Mouse (Mus musculus) intestine, embryonic 16.5 days (tissue): ENCODE measurements around the gene Rpl37. TPM values are rescaled to one million over a fixed set of nuclear protein-coding genes. Genes with fewer than 3 reads are reported as not detected.

Experiments
- ATAC-seq: fragments of 200-750 bp; cut with Nextera tagmentation; 2 replicates; pipeline ENCODE4 v1.8.0; 2017; ENCODE audit warnings: moderate TSS enrichment, moderate library complexity
- H3K27ac ChIP-seq: fragments of 300-500 bp; sonication (generic); 2 replicates; pipeline ENCODE4 v1.5.1; 2014; ENCODE audit warnings: mild to moderate bottlenecking, low read length
- H3K27me3 ChIP-seq: fragments of 300-500 bp; sonication (generic); replicated peaks from 2 replicates; pipeline ENCODE4 v1.6.1; 2014; ENCODE audit warnings: low read length, control low read depth, mixed read lengths; ENCODE audit not compliant: control insufficient read depth, insufficient read depth
- H3K36me3 ChIP-seq: fragments of 300-500 bp; sonication (generic); 2 replicates; pipeline ENCODE4 v1.6.1; 2014; ENCODE audit warnings: low read length, control low read depth; ENCODE audit not compliant: control insufficient read depth, insufficient read depth
- H3K4me1 ChIP-seq: fragments of 300-500 bp; sonication (generic); 2 replicates; pipeline ENCODE4 v1.6.1; 2014; ENCODE audit warnings: low read length, control low read depth, mixed read lengths; ENCODE audit not compliant: control insufficient read depth, insufficient read depth
- H3K4me2 ChIP-seq: fragments of 300-500 bp; sonication (generic); 2 replicates; pipeline ENCODE4 v1.6.1; 2014; ENCODE audit warnings: low read depth, low read length, control low read depth
- H3K4me3 ChIP-seq: fragments of 300-500 bp; sonication (generic); 2 replicates; pipeline ENCODE4 v1.5.1; 2014; ENCODE audit warnings: mild to moderate bottlenecking, low read length
- H3K9ac ChIP-seq: fragments of 300-500 bp; sonication (generic); 2 replicates; pipeline ENCODE4 v1.6.1; 2014; ENCODE audit warnings: low read depth, low read length
- H3K9me3 ChIP-seq: fragments of 300-500 bp; sonication (generic); 2 replicates; pipeline ENCODE4 v1.6.1; 2016; ENCODE audit warnings: low read length, control low read depth; ENCODE audit not compliant: control insufficient read depth
- WGBS: fragments of 180-500 bp; shearing (Covaris S2); extraction: QIAGEN DNeasy Blood & Tissue Kit; methylation state at CpG from one replicate; pipeline ENCODE4 v1.1.7; 2014; 5-methylcytosine and 5-hydroxymethylcytosine counted together
- polyA plus RNA-seq: library from polyadenylated mRNA; unstranded; fragments of >200 nt; fragmentation: Nextera tagmentation; extraction: Ambion mirVana; gene quantifications from 2 replicates; pipeline ENCODE4 v1.2.1, GENCODE M21; 2015

The Rpl37 gene
- polyA plus RNA-seq, 1 experiment from 2014 or later, result 438 TPM

GRCm38 (mm10) chr15:5165121-5165773, 48.8 kb downstream of the Rpl37 start:
- 88% methylated on average over 12 of the region's 12 CpGs for WGBS
- Histone ChIP-seq H3K4me1 (no peaks in the 10 kb centered on the region), H3K4me3 (no peak overlapping the region), H3K36me3 (peaks cover 10% of the 10 kb centered on the region; the same call in 1 of the 2 replicates), H3K9ac (no peak overlapping the region), H3K4me2 (no peak overlapping the region), H3K9me3 (no peaks in the 10 kb centered on the region), H3K27me3 (no peaks in the 10 kb centered on the region), H3K27ac (no peak overlapping the region)
- ATAC-seq, result no peak

Other genes with a start within 250 kb of the Rpl37 start
- not detected in 2 replicates for gene Mroh2b, start 217.9 kb upstream of the Rpl37 start, polyA plus RNA-seq
- 0.05 and 0.06 TPM in 2 replicates for gene C7, start 52.9 kb upstream of the Rpl37 start, polyA plus RNA-seq
- 1.5 and 2.1 TPM in 2 replicates for gene Card6, start 8.1 kb upstream of the Rpl37 start, polyA plus RNA-seq
- 23.1 and 24.9 TPM in 2 replicates for gene Prkaa1, start 27.2 kb downstream of the Rpl37 start, polyA plus RNA-seq
- gene Ttc33, start 68.9 kb downstream of the Rpl37 start, polyA plus RNA-seq, result 32.0 and 32.9 TPM in 2 replicates
- gene Ptger4, start 127.5 kb downstream of the Rpl37 start, polyA plus RNA-seq, result 6.0 and 7.1 TPM in 2 replicates